Mouse (Mus musculus) right cerebral cortex, postnatal 36 days (tissue): ENCODE data around the gene Setx.

Source experiments
- DNase-seq, 2 experiments: peaks; one replicate each; pipeline ENCODE4 v3.0.0; 2022; ENCODE audit warnings: low spot score in 2 of 2, mixed read lengths in 1 of 2

Gene Setx

GRCm38 (mm10) chr2:29217042-29217441, 93.1 kb downstream of the Setx start:
- no peak for DNase-seq

GRCm38 (mm10) chr2:29217897-29218296, 93.9 kb downstream of the Setx start:
- peak; percentile 48 to 67 for DNase-seq

GRCm38 (mm10) chr2:29218831-29219230, 94.8 kb downstream of the Setx start:
- no peak for DNase-seq

GRCm38 (mm10) chr2:29222302-29222701, 98.3 kb downstream of the Setx start:
- DNase-seq: no peak

GRCm38 (mm10) chr2:29223591-29224262, 99.7 kb downstream of the Setx start:
- no peak for DNase-seq

- DNase-seq: no peak
Measured at GRCm38 (mm10) chr2:29226671-29227070, 102.7 kb downstream of the Setx start.

- DNase-seq: no peak
Measured at GRCm38 (mm10) chr2:29230191-29230835, 106.3 kb downstream of the Setx start.
